Mouse (Mus musculus) adipocyte (in vitro differentiated cells): ENCODE measurements around the gene Arfgef3.
"Not testable (repeated sequence)": the region's sequence is repeated elsewhere in the genome, so short reads cannot be mapped to it uniquely, and the experiment has no call there.

ENCODE experiments used
- DNase-seq: peaks from one replicate; pipeline ENCODE4 v3.0.0-alpha.2; 2016; ENCODE audit warnings: low spot score

Gene Arfgef3

DNA sequence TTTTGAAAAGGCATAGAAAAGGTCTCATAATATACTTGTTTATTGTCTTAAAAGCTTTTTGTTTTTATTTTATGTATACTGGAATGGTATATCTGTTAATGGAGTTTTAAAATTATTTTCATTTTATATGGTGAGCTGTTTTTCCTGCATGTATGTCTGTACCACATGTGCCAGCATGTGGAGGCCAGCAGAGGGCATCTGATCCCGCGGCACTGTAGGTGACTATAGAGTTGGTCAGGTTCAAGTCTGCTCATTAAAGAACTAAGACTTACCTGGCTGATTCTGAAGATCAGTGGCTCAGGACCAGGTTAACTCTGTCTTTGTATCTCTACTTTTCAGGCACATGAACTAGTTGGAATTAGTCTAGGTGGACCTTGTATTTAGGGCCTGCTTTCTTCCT, 171.2 kb downstream of the Arfgef3 start:
- no peak for DNase-seq

DNA sequence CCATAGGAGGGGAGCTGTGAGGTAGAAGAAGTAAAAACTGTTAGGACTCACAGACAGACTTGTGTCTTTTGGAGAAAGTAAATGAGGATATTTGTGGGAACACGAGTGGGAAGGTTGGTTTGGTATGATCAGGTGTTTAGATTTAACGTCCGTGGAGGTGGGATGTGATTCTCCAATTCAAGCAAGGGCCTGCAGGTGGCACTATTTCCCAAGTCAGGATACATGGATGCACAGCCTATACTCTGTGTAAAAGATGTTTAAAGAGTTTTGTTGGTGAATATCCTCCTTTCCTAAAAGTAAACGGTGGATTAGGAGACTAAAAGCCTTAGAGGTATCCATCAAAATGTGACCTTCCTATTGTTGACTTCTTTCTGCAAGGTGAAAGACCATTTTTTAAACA, 180.8 kb downstream of the Arfgef3 start:
- DNase-seq, result peak; percentile 12

DNA sequence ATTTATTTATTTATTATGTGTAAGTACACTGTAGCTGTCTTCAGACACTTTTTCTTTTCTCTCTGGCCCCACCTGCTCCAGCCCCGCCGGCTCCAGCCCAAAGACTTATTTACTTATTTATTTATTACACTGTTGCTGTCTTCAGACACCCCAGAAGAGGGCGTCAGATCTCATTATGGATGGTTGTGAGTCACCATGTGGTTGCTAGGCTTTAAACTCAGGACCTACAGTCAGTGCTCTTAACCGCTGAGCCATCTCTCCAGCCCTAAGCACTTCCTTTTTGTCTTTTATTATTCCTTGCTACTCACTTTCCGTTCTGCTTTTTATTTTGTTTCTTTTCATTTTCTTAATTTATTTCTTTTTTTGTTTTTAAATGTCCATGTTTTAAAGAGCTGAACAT, 182.3 kb downstream of the Arfgef3 start:
- DNase-seq, result no peak

DNA sequence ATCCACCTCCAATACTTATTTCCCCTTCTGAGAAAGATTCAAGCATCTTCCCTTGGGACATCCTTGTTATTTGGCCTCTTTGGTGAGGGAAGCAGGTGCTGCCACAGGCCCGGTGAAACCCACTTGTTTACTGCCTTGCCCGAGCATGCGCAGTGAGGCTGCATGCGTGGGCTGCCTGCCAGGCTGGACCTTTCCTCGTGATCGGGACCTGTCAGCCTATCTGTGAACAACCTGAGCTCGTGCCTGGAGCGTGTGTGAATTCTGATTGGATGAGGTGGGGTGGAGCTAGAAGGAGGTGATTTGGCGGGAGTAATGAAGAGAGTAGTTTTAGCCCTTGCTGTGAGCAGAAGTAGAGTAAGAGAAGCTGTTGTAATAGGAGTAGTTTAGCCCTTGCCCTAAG, 184.7 kb downstream of the Arfgef3 start:
- DNase-seq, result not testable (repeated sequence)

DNA sequence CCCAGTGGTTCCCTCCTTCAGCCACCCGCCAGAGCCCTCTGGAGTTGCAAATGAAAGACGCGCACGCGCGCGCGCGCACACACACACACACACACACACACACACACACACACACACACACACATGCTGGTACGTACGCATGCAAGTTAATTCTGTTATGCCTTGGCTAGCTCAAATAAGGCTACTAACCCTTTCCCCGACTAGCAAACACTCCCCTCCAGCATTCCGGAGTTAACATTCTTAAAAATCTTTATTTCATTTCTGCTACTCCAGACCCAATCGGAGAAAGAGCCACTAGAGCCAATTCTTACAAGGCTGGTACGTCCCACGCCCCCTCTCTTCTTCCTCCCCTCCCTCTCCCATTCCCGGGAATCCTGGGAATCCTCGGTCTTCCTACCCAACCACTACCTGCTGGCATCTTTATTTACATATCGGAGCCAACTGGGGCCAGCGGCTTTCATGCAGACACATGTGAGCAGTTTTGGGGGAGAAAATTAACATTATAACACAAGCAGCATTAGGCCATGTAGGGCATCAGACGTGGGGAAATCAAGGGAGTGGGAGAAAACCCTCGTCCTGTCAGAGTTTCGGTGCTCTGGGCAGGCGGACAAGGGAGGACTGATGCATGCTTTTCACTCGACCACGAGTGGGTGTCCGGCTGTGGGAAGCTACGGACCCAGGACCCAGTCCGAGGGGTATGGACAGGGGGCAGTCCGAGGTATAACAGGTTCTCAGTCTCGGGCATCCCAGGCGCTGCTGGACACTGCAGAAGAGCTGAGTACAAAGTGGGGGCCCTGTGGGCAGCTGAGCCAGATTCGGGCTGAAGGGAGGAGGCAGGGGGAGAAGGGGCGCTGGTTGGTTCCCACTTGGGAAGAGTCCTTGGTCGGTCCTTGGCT, 194.2 kb downstream of the Arfgef3 start:
- DNase-seq, result no peak

DNA sequence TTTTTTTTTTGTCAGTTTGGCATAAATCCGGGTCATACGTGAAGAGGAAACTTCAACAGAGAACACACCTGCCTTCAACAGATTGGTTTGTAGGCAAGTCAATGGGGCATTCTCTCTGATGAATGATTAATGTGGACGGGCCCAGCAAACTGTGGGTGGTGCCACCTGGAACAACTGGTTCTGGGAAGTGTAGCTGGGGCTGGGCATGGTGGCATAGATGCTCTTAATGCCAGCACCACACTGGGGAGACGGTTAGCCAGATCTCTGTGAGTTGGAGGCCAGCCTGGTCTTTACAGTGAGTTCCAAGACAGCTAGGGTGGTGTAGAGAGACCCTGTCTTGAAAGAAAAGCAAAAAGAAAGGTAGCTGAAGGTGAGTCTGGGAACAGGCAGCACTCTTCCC, 196.4 kb downstream of the Arfgef3 start:
- DNase-seq, result no peak

DNA sequence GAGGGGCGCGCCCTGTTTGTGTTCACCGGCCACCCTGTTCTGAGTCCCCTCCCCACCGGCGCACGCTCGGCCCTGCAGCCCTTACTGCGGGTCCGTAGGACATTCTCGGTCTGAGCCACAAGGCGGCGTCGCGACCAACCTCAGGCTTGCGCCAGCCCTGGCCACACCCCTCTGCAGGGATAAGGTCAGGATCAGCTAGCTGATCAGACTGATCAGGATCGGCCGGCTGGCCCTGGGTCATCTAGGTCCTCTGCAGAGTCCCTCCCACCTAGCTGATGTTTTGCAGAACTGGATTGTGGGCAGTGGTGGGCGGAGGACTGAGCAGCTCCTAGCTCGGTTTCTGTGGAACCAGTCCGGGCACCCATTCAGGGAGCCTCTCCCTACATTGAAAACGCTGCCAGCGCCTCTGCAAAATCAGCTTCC, 197.9 kb downstream of the Arfgef3 start, which contains the start of gene Hebp2:
Hebp2 (minus strand) TSS at position 264 of the 423 bp plus-strand sequence.
- no peak for DNase-seq

DNA sequence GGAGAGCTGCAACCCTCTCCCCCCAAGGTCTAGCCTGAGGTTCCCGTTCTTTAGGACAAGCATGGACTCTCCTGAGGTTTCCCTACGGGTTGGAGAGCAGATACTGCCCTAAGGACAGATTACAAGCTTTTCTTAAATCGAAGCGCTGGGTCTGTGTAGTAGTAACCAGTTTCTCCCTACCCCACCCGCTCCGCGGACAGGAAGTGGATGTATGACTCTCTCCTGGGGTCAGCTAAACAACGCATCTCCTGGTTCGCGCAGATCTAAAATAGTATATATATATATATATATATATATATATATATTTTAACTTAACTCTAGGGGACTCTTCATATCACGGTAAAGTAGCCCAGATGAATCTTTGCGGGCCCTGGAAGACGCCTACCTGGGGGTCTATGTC, 198.4 kb downstream of the Arfgef3 start:
- DNase-seq, result no peak

DNA sequence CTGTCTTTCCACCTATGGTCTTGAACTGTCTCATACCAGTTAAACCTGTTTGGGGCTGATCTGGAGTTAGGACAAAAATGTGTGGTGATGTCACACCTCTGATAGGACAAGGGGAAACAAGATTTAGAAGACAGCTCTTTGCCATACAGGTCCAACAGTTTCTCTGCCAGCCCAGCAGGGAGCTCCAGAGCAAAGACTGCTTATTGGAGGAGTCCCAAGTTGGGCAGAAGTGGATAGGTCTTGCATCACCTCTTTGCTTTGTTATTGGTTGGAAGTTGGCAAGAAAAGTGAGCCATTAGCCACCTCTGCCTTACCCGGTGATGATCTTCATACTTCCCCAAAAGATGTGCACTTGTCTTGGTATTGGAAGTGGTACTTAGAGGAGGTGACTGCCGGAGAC, 206.9 kb downstream of the Arfgef3 start:
- peak; percentile 2 for DNase-seq

DNA sequence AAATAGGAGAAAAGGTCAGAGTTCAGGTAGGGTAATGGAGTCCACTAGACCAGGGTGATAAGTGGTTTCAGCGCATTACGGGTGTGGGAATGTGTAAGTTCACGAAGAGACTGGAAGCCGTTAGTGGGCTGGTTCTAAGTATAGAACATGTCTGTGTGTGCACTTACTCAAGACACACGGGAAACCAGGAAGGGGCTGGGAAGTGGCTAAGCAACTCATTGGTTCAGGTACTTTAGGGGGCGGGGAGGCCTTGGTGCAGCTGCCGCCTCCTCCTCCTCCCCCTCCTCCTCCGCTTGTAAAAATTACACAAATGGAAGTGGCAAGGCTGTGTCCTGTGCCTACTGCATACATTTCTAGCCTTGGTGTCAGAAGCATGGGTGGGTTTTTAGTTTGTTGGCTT, 211.5 kb downstream of the Arfgef3 start:
- no peak for DNase-seq
